Mouse (Mus musculus): Measurements from ENCODE around the gene Mrpl40. TPM values are rescaled to one million over a fixed set of nuclear protein-coding genes. Genes with fewer than 3 reads are reported as not detected.

Gene Mrpl40
- polyA plus RNA-seq (2015; fragmentation: Nextera tagmentation; extraction: Ambion mirVana): 94.4 and 110 TPM in 2 replicates

DNA sequence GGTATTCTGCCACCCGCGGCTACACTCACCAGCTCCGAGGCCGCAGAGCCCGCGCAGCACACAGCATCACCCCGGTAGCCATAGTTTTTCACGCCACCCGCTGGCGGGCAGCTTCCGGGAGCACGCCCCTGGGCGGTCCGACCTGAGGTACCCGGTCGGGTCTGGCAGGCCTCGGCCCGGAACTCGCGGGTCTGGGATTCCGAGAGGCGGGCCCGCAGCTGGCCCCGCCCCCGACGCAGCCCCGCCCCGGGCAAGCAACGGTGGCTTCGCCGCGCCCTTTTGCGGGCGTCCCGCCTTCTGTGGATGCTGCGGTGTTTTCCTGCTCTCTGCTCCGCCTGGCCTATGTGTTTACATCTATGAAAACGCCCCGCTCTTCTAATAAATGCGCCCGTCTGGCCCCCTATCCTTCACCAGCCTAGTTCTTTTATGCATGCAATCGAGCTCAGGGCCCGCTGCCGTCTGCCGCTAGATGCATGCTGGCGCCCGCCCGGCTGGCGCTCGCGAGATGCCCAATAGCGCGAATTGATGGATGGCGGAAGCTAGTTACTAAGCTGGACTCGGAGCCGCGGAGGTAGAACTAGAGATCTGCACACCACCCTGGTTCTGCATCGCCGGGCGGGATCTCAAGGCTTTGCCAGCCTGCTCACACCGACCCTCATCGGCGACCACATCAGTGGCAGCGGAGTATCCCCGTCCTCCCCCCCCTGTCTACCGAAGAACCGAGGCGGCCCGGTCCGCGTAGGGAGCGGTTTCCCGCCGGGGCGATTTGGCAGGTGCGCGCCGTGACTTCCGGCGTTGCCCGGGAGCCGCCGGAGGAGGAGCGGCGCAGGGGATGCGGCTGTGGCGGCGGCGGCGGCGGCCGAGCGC, at the start of gene Mrpl40, which contains the start of gene Hira:
Mrpl40 (minus strand) TSS at position 421 of the 867 bp plus-strand sequence.
Hira (plus strand) TSS at position 596 of the 867 bp plus-strand sequence.
- H3K4me3 ChIP-seq (ENCODE audit: low read length): peak within 1 kb of the TSS; percentile 90
- ATAC-seq (replicated peaks; ENCODE audit: extremely low read depth, insufficient read depth, low FRiP score): peak; percentile 97
- peak within 1 kb of the TSS; percentile 95 for H3K27ac ChIP-seq (ENCODE audit: low read length)
- H3K36me3 ChIP-seq (ENCODE audit: control insufficient read depth, insufficient read depth): peaks cover 23% of the 10 kb centered on the region
- H3K27me3 ChIP-seq (ENCODE audit: control insufficient read depth, insufficient read depth, low read length): no peaks in the 10 kb centered on the region
- peak within 1 kb of the TSS; percentile 91 for H3K4me2 ChIP-seq (ENCODE audit: low read depth, low read length)
- no peaks in the 10 kb centered on the region for H3K9me3 ChIP-seq (replicated peaks; ENCODE audit: control insufficient read depth, low read length)
- WGBS: under 1% methylated on average over 89 of the region's 93 CpGs
- peaks cover 12% of the 10 kb centered on the region for H3K4me1 ChIP-seq (ENCODE audit: control insufficient read depth, insufficient read depth, low read length)
- H3K9ac ChIP-seq (ENCODE audit: low read length): peak within 1 kb of the TSS; percentile 91

DNA sequence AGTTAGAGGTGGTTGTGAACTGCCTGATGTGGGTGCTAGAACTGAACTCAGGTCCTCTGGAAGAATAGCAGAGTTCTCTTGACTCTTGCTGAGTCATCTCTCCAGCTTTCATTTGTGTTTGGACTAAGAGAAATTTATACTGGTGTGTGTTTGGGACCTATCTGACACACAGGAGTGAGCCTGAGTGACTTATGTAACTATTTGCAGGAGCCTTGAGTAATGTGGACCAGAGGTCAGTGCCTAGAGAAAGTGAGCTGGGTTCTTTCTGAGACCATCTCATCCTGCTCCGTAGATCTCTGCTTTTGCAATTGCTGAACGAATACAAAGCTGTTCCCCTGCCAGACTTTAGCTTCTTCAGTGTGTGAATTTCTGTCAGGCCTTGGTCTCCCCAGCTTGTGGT, 45.1 kb upstream of the Mrpl40 start:
- WGBS: 83% methylated on average over 2 of the region's 2 CpGs
- Histone ChIP-seq H3K4me1 (ENCODE audit: control insufficient read depth, insufficient read depth, low read length) (no peaks in the 10 kb centered on the region), H3K4me3 (ENCODE audit: low read length) (no peak overlapping the region), H3K27me3 (ENCODE audit: control insufficient read depth, insufficient read depth, low read length) (no peaks in the 10 kb centered on the region), H3K9ac (ENCODE audit: low read length) (no peak overlapping the region), H3K9me3 (replicated peaks; ENCODE audit: control insufficient read depth, low read length) (no peaks in the 10 kb centered on the region), H3K36me3 (ENCODE audit: control insufficient read depth, insufficient read depth) (peaks cover 65% of the 10 kb centered on the region), H3K4me2 (ENCODE audit: low read depth, low read length) (no peak overlapping the region), H3K27ac (ENCODE audit: low read length) (no peak overlapping the region)
- ATAC-seq (replicated peaks; ENCODE audit: extremely low read depth, insufficient read depth, low FRiP score): no peak

DNA sequence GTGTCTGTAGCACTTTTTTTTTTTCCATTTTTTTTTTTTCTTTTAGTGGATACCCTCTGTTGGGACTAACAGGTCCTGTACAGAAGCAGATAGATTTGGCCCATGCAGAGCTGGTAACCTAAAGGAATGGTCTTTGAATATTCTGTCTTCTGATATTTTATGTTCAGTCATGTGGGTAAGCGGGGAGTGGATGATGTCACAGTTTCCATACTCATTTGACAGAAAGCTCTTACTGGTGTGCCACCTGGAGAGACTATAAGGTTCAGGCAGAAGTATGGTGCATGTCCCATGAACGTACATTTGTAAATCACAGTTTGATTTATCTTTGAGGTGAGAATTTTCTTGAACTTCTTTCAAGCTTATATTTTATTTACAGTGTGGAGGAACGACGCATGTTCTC, 39.4 kb upstream of the Mrpl40 start:
- H3K4me1 ChIP-seq (ENCODE audit: control insufficient read depth, insufficient read depth, low read length): no peaks in the 10 kb centered on the region
- H3K4me3 ChIP-seq (ENCODE audit: low read length): no peak overlapping the region
- no peak for ATAC-seq (replicated peaks; ENCODE audit: extremely low read depth, insufficient read depth, low FRiP score)
- no peak overlapping the region for H3K27ac ChIP-seq (ENCODE audit: low read length)
- H3K9me3 ChIP-seq (replicated peaks; ENCODE audit: control insufficient read depth, low read length): no peaks in the 10 kb centered on the region
- no peak overlapping the region for H3K9ac ChIP-seq (ENCODE audit: low read length)
- peaks cover 49% of the 10 kb centered on the region for H3K36me3 ChIP-seq (ENCODE audit: control insufficient read depth, insufficient read depth)
- 93% methylated on average over 4 of the region's 4 CpGs for WGBS
- no peak overlapping the region for H3K4me2 ChIP-seq (ENCODE audit: low read depth, low read length)
- no peaks in the 10 kb centered on the region for H3K27me3 ChIP-seq (ENCODE audit: control insufficient read depth, insufficient read depth, low read length)

DNA sequence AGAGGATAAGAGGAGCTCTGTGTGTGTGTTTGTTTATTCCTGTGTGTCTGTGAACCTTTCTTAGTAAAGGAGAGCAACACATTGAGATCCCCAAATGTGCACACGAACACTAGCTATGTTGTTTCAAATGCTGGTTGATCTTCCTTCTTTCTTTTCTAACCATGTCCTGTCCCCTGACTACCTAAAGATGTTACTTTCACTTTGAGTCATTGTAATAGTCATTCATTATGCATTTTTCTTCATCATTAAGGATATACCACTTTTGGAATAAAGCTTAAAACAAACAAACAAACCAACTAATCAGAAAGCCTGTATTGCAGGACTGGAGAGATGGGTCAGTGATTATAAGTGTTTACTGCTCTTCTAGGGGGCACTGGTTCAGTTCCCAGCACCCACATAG, 29.0 kb upstream of the Mrpl40 start:
- Histone ChIP-seq H3K4me3 (ENCODE audit: low read length) (no peak overlapping the region), H3K4me1 (ENCODE audit: control insufficient read depth, insufficient read depth, low read length) (no peaks in the 10 kb centered on the region), H3K9me3 (replicated peaks; ENCODE audit: control insufficient read depth, low read length) (no peaks in the 10 kb centered on the region), H3K27me3 (ENCODE audit: control insufficient read depth, insufficient read depth, low read length) (no peaks in the 10 kb centered on the region), H3K27ac (ENCODE audit: low read length) (no peak overlapping the region), H3K4me2 (ENCODE audit: low read depth, low read length) (no peak overlapping the region), H3K9ac (ENCODE audit: low read length) (no peak overlapping the region), H3K36me3 (ENCODE audit: control insufficient read depth, insufficient read depth) (peaks cover 23% of the 10 kb centered on the region)
- 87% methylated on average over 1 of the region's 1 CpGs for WGBS
- no peak for ATAC-seq (replicated peaks; ENCODE audit: extremely low read depth, insufficient read depth, low FRiP score)

DNA sequence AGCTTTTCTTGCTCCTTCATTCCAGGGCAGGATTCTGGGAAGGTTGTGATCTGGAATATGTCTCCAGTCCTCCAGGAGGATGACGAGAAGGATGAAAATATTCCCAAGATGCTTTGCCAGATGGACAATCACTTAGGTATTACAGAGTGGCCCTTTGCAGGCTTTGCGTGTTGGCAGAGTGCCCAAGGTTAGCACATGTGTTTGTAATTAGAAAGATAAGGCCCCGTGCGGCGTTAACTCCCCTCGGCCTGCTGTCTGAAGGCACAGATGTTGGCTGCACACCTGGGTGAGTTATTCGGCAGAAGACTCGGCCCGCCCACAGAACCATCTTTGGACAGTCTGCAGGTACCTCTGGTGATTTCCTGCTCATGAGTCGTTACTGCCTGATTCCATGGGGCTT, 19.8 kb upstream of the Mrpl40 start:
- Histone ChIP-seq H3K27ac (ENCODE audit: low read length) (no peak overlapping the region), H3K9me3 (replicated peaks; ENCODE audit: control insufficient read depth, low read length) (no peaks in the 10 kb centered on the region), H3K4me3 (ENCODE audit: low read length) (no peak overlapping the region), H3K27me3 (ENCODE audit: control insufficient read depth, insufficient read depth, low read length) (no peaks in the 10 kb centered on the region), H3K36me3 (ENCODE audit: control insufficient read depth, insufficient read depth) (peaks cover 24% of the 10 kb centered on the region), H3K4me1 (ENCODE audit: control insufficient read depth, insufficient read depth, low read length) (no peaks in the 10 kb centered on the region), H3K9ac (ENCODE audit: low read length) (no peak overlapping the region), H3K4me2 (ENCODE audit: low read depth, low read length) (no peak overlapping the region)
- WGBS: 36% methylated on average over 10 of the region's 10 CpGs
- no peak for ATAC-seq (replicated peaks; ENCODE audit: extremely low read depth, insufficient read depth, low FRiP score)

GRCm38 (mm10) chr16:18895249-18895648, 18.6 kb upstream of the Mrpl40 start:
- H3K4me1 ChIP-seq (ENCODE audit: control insufficient read depth, insufficient read depth, low read length): no peaks in the 10 kb centered on the region
- H3K9ac ChIP-seq (ENCODE audit: low read length): no peak overlapping the region
- no peak overlapping the region for H3K27ac ChIP-seq (ENCODE audit: low read length)
- H3K9me3 ChIP-seq (replicated peaks; ENCODE audit: control insufficient read depth, low read length): no peaks in the 10 kb centered on the region
- WGBS: 70% methylated on average over 3 of the region's 3 CpGs
- H3K36me3 ChIP-seq (ENCODE audit: control insufficient read depth, insufficient read depth): peaks cover 17% of the 10 kb centered on the region
- ATAC-seq (replicated peaks; ENCODE audit: extremely low read depth, insufficient read depth, low FRiP score): no peak
- no peak overlapping the region for H3K4me3 ChIP-seq (ENCODE audit: low read length)
- no peaks in the 10 kb centered on the region for H3K27me3 ChIP-seq (ENCODE audit: control insufficient read depth, insufficient read depth, low read length)
- no peak overlapping the region for H3K4me2 ChIP-seq (ENCODE audit: low read depth, low read length)

GRCm38 (mm10) chr16:18893840-18894372, 17.2 kb upstream of the Mrpl40 start:
- H3K27ac ChIP-seq (ENCODE audit: low read length): no peak overlapping the region
- 72% methylated on average over 4 of the region's 4 CpGs for WGBS

GRCm38 (mm10) chr16:18884044-18884443, 7.4 kb upstream of the Mrpl40 start:
- ATAC-seq (replicated peaks; ENCODE audit: extremely low read depth, insufficient read depth, low FRiP score): no peak
- Histone ChIP-seq H3K36me3 (ENCODE audit: control insufficient read depth, insufficient read depth) (peaks cover 9% of the 10 kb centered on the region; the same call in 1 of the 2 replicates), H3K4me2 (ENCODE audit: low read depth, low read length) (no peak overlapping the region), H3K4me3 (ENCODE audit: low read length) (no peak overlapping the region), H3K9ac (ENCODE audit: low read length) (no peak overlapping the region), H3K27me3 (ENCODE audit: control insufficient read depth, insufficient read depth, low read length) (no peaks in the 10 kb centered on the region), H3K9me3 (replicated peaks; ENCODE audit: control insufficient read depth, low read length) (no peaks in the 10 kb centered on the region), H3K4me1 (ENCODE audit: control insufficient read depth, insufficient read depth, low read length) (peaks cover 4% of the 10 kb centered on the region), H3K27ac (ENCODE audit: low read length) (no peak overlapping the region)

More at GRCm38 (mm10) chr16:18893840-18894372, 17.2 kb upstream of the Mrpl40 start:
- H3K9me3 ChIP-seq (replicated peaks; ENCODE audit: control insufficient read depth, low read length): no peaks in the 10 kb centered on the region
- H3K9ac ChIP-seq (ENCODE audit: low read length): no peak overlapping the region
- no peaks in the 10 kb centered on the region for H3K4me1 ChIP-seq (ENCODE audit: control insufficient read depth, insufficient read depth, low read length)
- H3K4me2 ChIP-seq (ENCODE audit: low read depth, low read length): no peak overlapping the region
- no peak overlapping the region for H3K4me3 ChIP-seq (ENCODE audit: low read length)
- H3K27me3 ChIP-seq (ENCODE audit: control insufficient read depth, insufficient read depth, low read length): no peaks in the 10 kb centered on the region
- peaks cover 11% of the 10 kb centered on the region for H3K36me3 ChIP-seq (ENCODE audit: control insufficient read depth, insufficient read depth)
- no peak for ATAC-seq (replicated peaks; ENCODE audit: extremely low read depth, insufficient read depth, low FRiP score)

GRCm38 (mm10) chr16:18878091-18878720, 1.5 kb upstream of the Mrpl40 start:
- peak overlapping the region; percentile 91 for H3K9ac ChIP-seq (ENCODE audit: low read length)
- peaks cover 12% of the 10 kb centered on the region for H3K4me1 ChIP-seq (ENCODE audit: control insufficient read depth, insufficient read depth, low read length)
- no peaks in the 10 kb centered on the region for H3K27me3 ChIP-seq (ENCODE audit: control insufficient read depth, insufficient read depth, low read length)
- peaks cover 12% of the 10 kb centered on the region for H3K36me3 ChIP-seq (ENCODE audit: control insufficient read depth, insufficient read depth)
- H3K4me2 ChIP-seq (ENCODE audit: low read depth, low read length): peak overlapping the region; percentile 91
- ATAC-seq (replicated peaks; ENCODE audit: extremely low read depth, insufficient read depth, low FRiP score): no peak
- WGBS: 26% methylated on average over 20 of the region's 20 CpGs
- peak overlapping the region; percentile 90 for H3K4me3 ChIP-seq (ENCODE audit: low read length)
- H3K9me3 ChIP-seq (replicated peaks; ENCODE audit: control insufficient read depth, low read length): no peaks in the 10 kb centered on the region
- H3K27ac ChIP-seq (ENCODE audit: low read length): peak overlapping the region; percentile 95

Measured in heart, embryonic 16.5 days (tissue).